ENCODE assay signal across 8 mouse cellular contexts in genomic region chr11:102295598-102296471, GRCm38 (mm10). TPM values are rescaled to one million over a fixed set of nuclear protein-coding genes. Genes with fewer than 3 reads are reported as not detected.
A peak's percentile ranks its signal among the peaks of the same experiment; 100 is the strongest.
DNase-seq lines count a peak whose midpoint lies in the region; ATAC-seq and TF ChIP-seq lines count a peak whose summit lies in the region.

No protein-coding gene starts in this region.

- peak overlapping the region; percentile 91 for H3K4me3 ChIP-seq in gastrocnemius, adult 2 months
- peak overlapping the region; percentile 94 for H3K4me3 ChIP-seq in forebrain, embryonic 10.5 days
- H3K4me3 ChIP-seq in hindbrain, embryonic 14.5 days (replicated peaks; ENCODE audit: low read length), result peak overlapping the region; percentile 79
- peak overlapping the region; percentile 61 to 83 for H3K4me3 ChIP-seq in liver, embryonic 14.5 days (ENCODE audit: insufficient read depth in 1 of 2, low read depth in 2 of 2, low read length in 2 of 2)
- H3K4me3 ChIP-seq in neural tube, embryonic 12.5 days, result peak overlapping the region; percentile 85

- peak overlapping the region; percentile 87 for H3K9ac ChIP-seq in hindbrain, embryonic 14.5 days
- peak overlapping the region; percentile 84 for H3K9ac ChIP-seq in liver, embryonic 14.5 days (replicated peaks)
- H3K9ac ChIP-seq in neural tube, embryonic 12.5 days, result peak overlapping the region; percentile 93

- peak overlapping the region; percentile 94 for H3K4me2 ChIP-seq in hindbrain, embryonic 14.5 days (replicated peaks)
- H3K4me2 ChIP-seq in liver, embryonic 14.5 days (ENCODE audit: low read depth), result peak overlapping the region; percentile 95
- peak overlapping the region; percentile 77 for H3K4me2 ChIP-seq in neural tube, embryonic 12.5 days (replicated peaks)

- TF ChIP-seq EP300 in liver, embryonic 14.5 days (IDR thresholded peaks at IDR 0.05; ENCODE audit: low read depth), result no peak

- no peaks in the 10 kb centered on the region for H3K9me3 ChIP-seq in forebrain, embryonic 10.5 days
- H3K9me3 ChIP-seq in hindbrain, embryonic 14.5 days (ENCODE audit: control insufficient read depth, low read length), result no peaks in the 10 kb centered on the region
- no peaks in the 10 kb centered on the region for H3K9me3 ChIP-seq in liver, embryonic 14.5 days (ENCODE audit: control insufficient read depth, low read length)
- no peaks in the 10 kb centered on the region for H3K9me3 ChIP-seq in neural tube, embryonic 12.5 days

- intact Hi-C loops in gastrocnemius, adult 2 months (cut with DNase I), result loop anchor here (10.0 kb wide), 1 partner anchor 259 kb away; the partner anchor contains the start of gene Gpatch8

- H3K27ac ChIP-seq in gastrocnemius, adult 2 months, result peak overlapping the region; percentile 98
- peak overlapping the region; percentile 98 for H3K27ac ChIP-seq in forebrain, embryonic 10.5 days
- H3K27ac ChIP-seq in hindbrain, embryonic 14.5 days, result peak overlapping the region; percentile 96
- H3K27ac ChIP-seq in liver, embryonic 14.5 days, result peak overlapping the region; percentile 89
- peak overlapping the region; percentile 98 for H3K27ac ChIP-seq in neural tube, embryonic 12.5 days

- ATAC-seq in hindbrain, embryonic 14.5 days (ENCODE audit: low FRiP score), result peak; percentile 10; the same call in 1 of the 2 replicates
- peak; percentile 6; the same call in 1 of the 2 replicates for ATAC-seq in liver, embryonic 14.5 days (ENCODE audit: insufficient read depth)
- peak; percentile 39 for ATAC-seq in neural tube, embryonic 12.5 days (ENCODE audit: low FRiP score, low read depth)

- under 1% methylated on average over 72 of the region's 73 CpGs for WGBS in forebrain, embryonic 10.5 days
- WGBS in hindbrain, embryonic 14.5 days, result 1% methylated on average over 45 of the region's 73 CpGs
- WGBS in liver, embryonic 14.5 days (ENCODE audit: insufficient replicate concordance), result under 1% methylated on average over 43 of the region's 73 CpGs
- WGBS in neural tube, embryonic 12.5 days, result 1% methylated on average over 61 of the region's 73 CpGs

- H3K36me3 ChIP-seq in forebrain, embryonic 10.5 days (replicated peaks), result peaks cover 42% of the 10 kb centered on the region
- H3K36me3 ChIP-seq in hindbrain, embryonic 14.5 days (replicated peaks; ENCODE audit: control insufficient read depth, insufficient read depth), result peaks cover 37% of the 10 kb centered on the region
- peaks cover 25% of the 10 kb centered on the region for H3K36me3 ChIP-seq in liver, embryonic 14.5 days (replicated peaks; ENCODE audit: control insufficient read depth, insufficient read depth, low read depth)
- H3K36me3 ChIP-seq in neural tube, embryonic 12.5 days, result peaks cover 39% of the 10 kb centered on the region

- H3K27me3 ChIP-seq in forebrain, embryonic 10.5 days (ENCODE audit: poor library complexity, severe bottlenecking), result no peaks in the 10 kb centered on the region
- no peaks in the 10 kb centered on the region for H3K27me3 ChIP-seq in hindbrain, embryonic 14.5 days (ENCODE audit: control insufficient read depth, insufficient read depth, low read length)
- H3K27me3 ChIP-seq in liver, embryonic 14.5 days (ENCODE audit: control insufficient read depth, insufficient read depth, low read length), result no peaks in the 10 kb centered on the region
- H3K27me3 ChIP-seq in neural tube, embryonic 12.5 days (replicated peaks), result no peaks in the 10 kb centered on the region

- no peak for TF ChIP-seq CTCF in gastrocnemius, adult 2 months (IDR thresholded peaks at IDR 0.05)
- no peak for TF ChIP-seq CTCF in liver, embryonic 14.5 days (IDR thresholded peaks at IDR 0.05; ENCODE audit: low read depth)

- peak; percentile 71 for DNase-seq in gastrocnemius, adult 2 months
- DNase-seq in gastrocnemius, adult 8-10 months (ENCODE audit: low spot score in 2 of 2), result no peak
- DNase-seq in adrenal gland, adult 2 months, result peak; percentile 79
- DNase-seq in forebrain, embryonic 10.5 days (ENCODE audit: extremely low spot score, low spot score), result peak; percentile 73
- DNase-seq in hindbrain, embryonic 14.5 days (ENCODE audit: low spot score), result peak; percentile 67
- no peak for DNase-seq in liver, embryonic 14.5 days (ENCODE audit: low read depth in 3 of 3, low spot score in 3 of 3)
- peak; percentile 39 to 40 for DNase-seq in urinary bladder, postnatal 36 days (ENCODE audit: low spot score in 2 of 2)

- H3K4me1 ChIP-seq in forebrain, embryonic 10.5 days, result peaks cover 32% of the 10 kb centered on the region
- peaks cover 21% of the 10 kb centered on the region for H3K4me1 ChIP-seq in hindbrain, embryonic 14.5 days (replicated peaks; ENCODE audit: control insufficient read depth, insufficient read depth, low read length)
- H3K4me1 ChIP-seq in liver, embryonic 14.5 days (replicated peaks; ENCODE audit: control insufficient read depth in 2 of 2, insufficient read depth in 2 of 2, low read length in 1 of 2), result peaks cover 9 to 12% of the 10 kb centered on the region in 2 experiments
- peaks cover 24% of the 10 kb centered on the region for H3K4me1 ChIP-seq in neural tube, embryonic 12.5 days

RNA-seq across cellular contexts. Expression of gene Atxn7l3, which starts 0.6 kb away (rescaled TPM):
- 10 to 100 TPM; 12.0 to 12.6 TPM for total RNA-seq in gastrocnemius, adult 2 months (2021)
- 10 to 100 TPM in 3 of 4 experiments, 1 to 10 TPM in 1; 9.3 to 14.5 (median 11.1) TPM for total RNA-seq in gastrocnemius, adult 8-10 months (2022)
- total RNA-seq in adrenal gland, adult 2 months (2021), result 10 to 100 TPM; 44.2 to 45.1 TPM
- polyA plus RNA-seq in adrenal gland, adult 2 months (2012; rRNA removed), result 43.2 and 46.5 TPM in 2 replicates
- polyA plus RNA-seq in forebrain, embryonic 10.5 days (2016; fragmentation: Nextera tagmentation; extraction: Ambion mirVana), result 14.1 and 15.6 TPM in 2 replicates
- 37.3 and 37.5 TPM in 2 replicates for polyA plus RNA-seq in hindbrain, embryonic 14.5 days (2014; fragmentation: Nextera tagmentation; extraction: Ambion mirVana)
- 11.0 and 11.6 TPM in 2 replicates for polyA plus RNA-seq in liver, embryonic 14.5 days (2012; rRNA removed)
- 3.6 and 4.7 TPM in 2 replicates for polyA plus RNA-seq in liver, embryonic 14.5 days (2014; fragmentation: Nextera tagmentation; extraction: Ambion mirVana)
- polyA plus RNA-seq in neural tube, embryonic 12.5 days (2016; fragmentation: Nextera tagmentation; extraction: Ambion mirVana), result 27.5 and 27.6 TPM in 2 replicates

RNA-seq across cellular contexts. Expression of gene Tmub2, which starts 11.1 kb away (rescaled TPM):
- total RNA-seq in gastrocnemius, adult 2 months (2021), result 10 to 100 TPM; 13.9 to 15.7 TPM
- 10 to 100 TPM; 14.7 to 15.8 (median 15.0) TPM for total RNA-seq in gastrocnemius, adult 8-10 months (2022)
- total RNA-seq in adrenal gland, adult 2 months (2021), result 10 to 100 TPM; 57.2 to 59.4 TPM
- polyA plus RNA-seq in adrenal gland, adult 2 months (2012; rRNA removed), result 55.8 and 58.9 TPM in 2 replicates
- 44.9 and 46.0 TPM in 2 replicates for polyA plus RNA-seq in forebrain, embryonic 10.5 days (2016; fragmentation: Nextera tagmentation; extraction: Ambion mirVana)
- 74.3 and 77.8 TPM in 2 replicates for polyA plus RNA-seq in hindbrain, embryonic 14.5 days (2014; fragmentation: Nextera tagmentation; extraction: Ambion mirVana)
- 19.1 and 19.8 TPM in 2 replicates for polyA plus RNA-seq in liver, embryonic 14.5 days (2012; rRNA removed)
- polyA plus RNA-seq in liver, embryonic 14.5 days (2014; fragmentation: Nextera tagmentation; extraction: Ambion mirVana), result 19.3 and 24.7 TPM in 2 replicates
- polyA plus RNA-seq in neural tube, embryonic 12.5 days (2016; fragmentation: Nextera tagmentation; extraction: Ambion mirVana), result 71.3 and 75.6 TPM in 2 replicates

RNA-seq across cellular contexts. Expression of gene Ubtf, which starts 23.7 kb away (rescaled TPM):
- total RNA-seq in gastrocnemius, adult 2 months (2021), result 10 to 100 TPM; 37.8 to 40.4 TPM
- 10 to 100 TPM; 31.5 to 41.6 (median 38.2) TPM for total RNA-seq in gastrocnemius, adult 8-10 months (2022)
- 100 to 1,000 TPM in 1 of 2 experiments, 10 to 100 TPM in 1; 95.9 to 110 TPM for total RNA-seq in adrenal gland, adult 2 months (2021)
- polyA plus RNA-seq in adrenal gland, adult 2 months (2012; rRNA removed), result 24.2 and 25.4 TPM in 2 replicates
- 95.5 and 98.7 TPM in 2 replicates for polyA plus RNA-seq in forebrain, embryonic 10.5 days (2016; fragmentation: Nextera tagmentation; extraction: Ambion mirVana)
- 70.0 and 76.0 TPM in 2 replicates for polyA plus RNA-seq in hindbrain, embryonic 14.5 days (2014; fragmentation: Nextera tagmentation; extraction: Ambion mirVana)
- polyA plus RNA-seq in liver, embryonic 14.5 days (2012; rRNA removed), result 19.9 and 34.7 TPM in 2 replicates
- polyA plus RNA-seq in liver, embryonic 14.5 days (2014; fragmentation: Nextera tagmentation; extraction: Ambion mirVana), result 42.5 and 48.8 TPM in 2 replicates
- 98.7 and 101 TPM in 2 replicates for polyA plus RNA-seq in neural tube, embryonic 12.5 days (2016; fragmentation: Nextera tagmentation; extraction: Ambion mirVana)

RNA-seq across cellular contexts. Expression of gene Asb16, which starts 27.3 kb away (rescaled TPM):
- total RNA-seq in gastrocnemius, adult 2 months (2021), result 10 to 100 TPM; 78.2 to 80.4 TPM
- total RNA-seq in gastrocnemius, adult 8-10 months (2022), result 10 to 100 TPM; 92.5 to 99.3 (median 93.6) TPM
- total RNA-seq in adrenal gland, adult 2 months (2021), result under 1 TPM; 0.12 to 0.45 TPM
- polyA plus RNA-seq in adrenal gland, adult 2 months (2012; rRNA removed), result 0.75 and 0.95 TPM in 2 replicates
- polyA plus RNA-seq in forebrain, embryonic 10.5 days (2016; fragmentation: Nextera tagmentation; extraction: Ambion mirVana), result 0.05 and 0.06 TPM in 2 replicates
- polyA plus RNA-seq in hindbrain, embryonic 14.5 days (2014; fragmentation: Nextera tagmentation; extraction: Ambion mirVana), result 0.07 and 0.18 TPM in 2 replicates
- 0.39 and 0.44 TPM in 2 replicates for polyA plus RNA-seq in liver, embryonic 14.5 days (2012; rRNA removed)
- polyA plus RNA-seq in liver, embryonic 14.5 days (2014; fragmentation: Nextera tagmentation; extraction: Ambion mirVana), result 0.05 and 0.08 TPM in 2 replicates
- polyA plus RNA-seq in neural tube, embryonic 12.5 days (2016; fragmentation: Nextera tagmentation; extraction: Ambion mirVana), result not detected in 2 replicates

RNA-seq across cellular contexts. Expression of gene BC030867, which starts 47.2 kb away (rescaled TPM):
- not detected for total RNA-seq in gastrocnemius, adult 2 months (2021)
- total RNA-seq in gastrocnemius, adult 8-10 months (2022), result not detected
- under 1 TPM; 0.35 to 0.93 TPM for total RNA-seq in adrenal gland, adult 2 months (2021)
- 1.2 and 1.6 TPM in 2 replicates for polyA plus RNA-seq in adrenal gland, adult 2 months (2012; rRNA removed)
- 27.3 TPM in 2 replicates for polyA plus RNA-seq in forebrain, embryonic 10.5 days (2016; fragmentation: Nextera tagmentation; extraction: Ambion mirVana)
- polyA plus RNA-seq in hindbrain, embryonic 14.5 days (2014; fragmentation: Nextera tagmentation; extraction: Ambion mirVana), result 1.8 and 2.9 TPM in 2 replicates
- polyA plus RNA-seq in liver, embryonic 14.5 days (2012; rRNA removed), result 10.9 and 11.3 TPM in 2 replicates
- polyA plus RNA-seq in liver, embryonic 14.5 days (2014; fragmentation: Nextera tagmentation; extraction: Ambion mirVana), result 10.8 and 13.2 TPM in 2 replicates
- polyA plus RNA-seq in neural tube, embryonic 12.5 days (2016; fragmentation: Nextera tagmentation; extraction: Ambion mirVana), result 10.0 and 11.6 TPM in 2 replicates

Comparison
In these comparisons a context has a peak if more than half of its experiments do, and no peak if none do; other contexts are left out.
1. DNase-seq: peak in gastrocnemius, adult 2 months (single experiment), adrenal gland, adult 2 months (single experiment), forebrain, embryonic 10.5 days (single experiment), hindbrain, embryonic 14.5 days (single experiment) and urinary bladder, postnatal 36 days (2 of 2); none in gastrocnemius, adult 8-10 months (0 of 2) and liver, embryonic 14.5 days (0 of 3).
2. Peak in every context shown above with its lines, with median percentiles within 50 percentile points of each other: H3K27ac ChIP-seq, H3K4me3 ChIP-seq, ATAC-seq, H3K4me2 ChIP-seq and H3K9ac ChIP-seq.